Mouse (Mus musculus): Measurements from ENCODE around the gene Sec16a. TPM values are rescaled to one million over a fixed set of nuclear protein-coding genes. Genes with fewer than 3 reads are reported as not detected.

Gene Sec16a
- total RNA-seq, 4 experiments from 2014 or later, result 41.2 to 50.9 (median 43.0) TPM

GRCm38 (mm10) chr2:26474789-26475504 lies 29.9 kb upstream of the Sec16a start:
- no peak for DNase-seq (ENCODE audit: low spot score in 2 of 2)

GRCm38 (mm10) chr2:26472312-26473090 lies 27.5 kb upstream of the Sec16a start:
- DNase-seq (ENCODE audit: low spot score in 2 of 2), result no peak

GRCm38 (mm10) chr2:26471652-26472285 lies 26.8 kb upstream of the Sec16a start:
- DNase-seq (ENCODE audit: low spot score in 2 of 2), result no peak

GRCm38 (mm10) chr2:26470967-26471366 lies 26.0 kb upstream of the Sec16a start:
- DNase-seq (ENCODE audit: low spot score in 2 of 2), result no peak

DNA sequence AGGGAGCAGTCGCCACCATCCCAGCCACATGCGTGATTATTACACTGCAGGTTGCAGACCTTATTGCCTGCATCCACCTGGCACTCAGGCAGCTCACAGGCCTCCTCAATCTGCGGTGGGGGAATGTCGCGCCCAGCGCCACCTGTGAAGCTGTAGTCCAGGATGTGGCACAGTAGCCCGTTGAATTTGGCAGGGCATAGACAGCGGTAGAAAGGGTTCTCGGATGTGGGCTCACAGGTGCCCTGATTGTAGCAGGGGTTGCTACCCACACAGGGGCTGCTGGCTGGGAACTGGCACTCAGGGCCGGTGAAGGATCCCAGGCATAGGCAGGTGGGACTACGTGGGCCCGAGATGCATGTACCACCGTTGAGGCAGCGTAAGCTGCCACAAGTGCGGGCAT lies 23.4 kb upstream of the Sec16a start:
- DNase-seq (ENCODE audit: low spot score in 2 of 2), result no peak

GRCm38 (mm10) chr2:26463412-26463811 lies 18.4 kb upstream of the Sec16a start:
- no peak for DNase-seq (ENCODE audit: low spot score in 2 of 2)

DNA sequence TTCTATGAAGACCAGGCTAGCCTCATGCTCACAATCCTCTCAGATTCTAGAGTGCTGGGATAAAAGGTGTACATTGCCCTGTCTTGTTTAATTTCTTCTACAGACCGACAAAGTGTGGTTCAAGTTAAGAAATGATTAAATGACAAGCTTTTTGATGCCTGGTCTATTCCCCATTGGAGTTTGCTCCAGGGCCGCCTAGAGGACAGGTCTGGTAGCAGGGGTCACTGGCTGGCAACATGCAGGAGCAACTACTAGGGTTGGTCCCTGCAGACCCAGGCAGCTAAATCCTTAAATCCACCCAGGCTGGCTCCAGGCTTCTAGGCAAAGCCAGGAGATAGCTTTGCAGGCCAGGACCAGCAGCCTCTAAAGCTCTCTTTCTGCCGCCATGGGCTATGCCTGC lies 18.0 kb upstream of the Sec16a start:
- DNase-seq (ENCODE audit: low spot score in 2 of 2), result no peak

GRCm38 (mm10) chr2:26461667-26462066 lies 16.7 kb upstream of the Sec16a start:
- DNase-seq (ENCODE audit: low spot score in 2 of 2), result no peak

DNA sequence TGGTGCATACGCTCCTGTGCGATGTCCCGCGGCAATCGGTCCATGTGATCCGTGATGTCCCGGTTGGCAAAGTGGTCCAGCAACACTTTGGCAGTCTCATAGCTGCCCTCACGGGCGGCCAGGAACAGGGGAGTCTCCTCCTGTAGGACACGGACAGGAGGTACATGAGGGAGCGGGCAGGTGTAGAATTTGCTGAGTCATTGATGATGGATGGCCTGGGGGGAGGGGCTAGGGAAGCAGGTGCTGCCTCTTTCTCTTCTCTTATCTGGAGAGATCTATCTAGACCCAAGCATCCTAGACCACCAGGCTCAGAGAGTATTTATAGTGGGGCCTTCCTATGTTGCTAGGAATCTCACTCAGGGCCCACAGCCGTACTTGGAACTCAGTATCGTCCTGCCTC lies 15.8 kb upstream of the Sec16a start:
- no peak for DNase-seq (ENCODE audit: low spot score in 2 of 2)

- no peak for DNase-seq (ENCODE audit: low spot score in 2 of 2)
Measured at GRCm38 (mm10) chr2:26460097-26460646, 15.2 kb upstream of the Sec16a start.

DNA sequence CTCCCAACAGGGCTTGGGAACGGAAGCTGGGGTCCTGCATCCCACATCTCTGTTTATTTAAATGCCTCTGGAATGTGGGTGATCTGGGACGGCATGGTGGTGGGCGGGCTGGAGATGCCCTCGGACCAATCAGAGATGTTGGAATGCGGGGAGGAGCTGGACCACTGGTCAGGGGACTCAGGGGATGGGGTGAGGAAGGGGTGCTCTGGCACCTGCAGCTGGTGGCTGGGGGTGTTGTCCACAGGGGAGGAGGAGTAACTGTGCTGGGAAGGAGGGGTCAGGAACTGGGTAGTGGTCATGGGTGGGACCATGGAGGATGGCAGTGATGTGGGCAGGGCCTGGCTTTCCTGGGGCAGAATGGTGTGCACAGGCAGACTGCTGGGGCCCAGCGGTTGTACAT lies 14.5 kb upstream of the Sec16a start:
- no peak for DNase-seq (ENCODE audit: low spot score in 2 of 2)

DNA sequence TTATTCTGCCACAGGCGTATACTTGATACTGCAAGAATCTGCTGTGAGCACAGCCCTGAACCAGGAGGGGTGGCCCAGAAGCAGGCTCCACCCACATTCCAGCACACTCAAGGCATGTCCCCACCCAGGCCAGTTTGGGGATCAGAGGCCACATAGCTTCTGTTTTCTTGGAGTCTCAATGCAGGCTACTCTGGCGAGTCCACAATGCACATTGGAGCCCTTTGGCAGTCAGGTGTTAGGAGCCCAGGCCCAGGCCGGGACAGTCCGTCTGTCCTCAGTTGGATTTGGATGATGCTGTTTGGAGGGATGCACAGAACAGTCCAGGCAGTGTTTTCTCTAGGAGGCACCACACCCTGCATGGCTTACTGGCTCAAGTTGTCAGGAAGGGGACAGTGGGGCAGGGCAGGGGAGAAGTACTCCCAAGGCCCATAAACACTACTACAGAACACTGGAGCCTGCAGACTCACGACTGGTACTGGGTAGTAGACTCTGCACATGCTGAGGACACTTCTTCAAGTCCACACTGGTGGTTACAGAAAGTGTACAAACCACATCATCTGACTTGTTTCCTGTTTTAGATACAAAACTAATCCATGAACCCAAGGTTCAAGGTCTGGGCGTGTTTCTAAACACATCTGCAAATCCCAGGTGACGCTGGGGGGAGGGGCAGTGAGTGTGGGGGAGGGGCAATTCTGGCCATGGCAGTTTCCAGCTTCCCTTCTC lies 13.5 kb upstream of the Sec16a start:
- no peak for DNase-seq (ENCODE audit: low spot score in 2 of 2)

DNA sequence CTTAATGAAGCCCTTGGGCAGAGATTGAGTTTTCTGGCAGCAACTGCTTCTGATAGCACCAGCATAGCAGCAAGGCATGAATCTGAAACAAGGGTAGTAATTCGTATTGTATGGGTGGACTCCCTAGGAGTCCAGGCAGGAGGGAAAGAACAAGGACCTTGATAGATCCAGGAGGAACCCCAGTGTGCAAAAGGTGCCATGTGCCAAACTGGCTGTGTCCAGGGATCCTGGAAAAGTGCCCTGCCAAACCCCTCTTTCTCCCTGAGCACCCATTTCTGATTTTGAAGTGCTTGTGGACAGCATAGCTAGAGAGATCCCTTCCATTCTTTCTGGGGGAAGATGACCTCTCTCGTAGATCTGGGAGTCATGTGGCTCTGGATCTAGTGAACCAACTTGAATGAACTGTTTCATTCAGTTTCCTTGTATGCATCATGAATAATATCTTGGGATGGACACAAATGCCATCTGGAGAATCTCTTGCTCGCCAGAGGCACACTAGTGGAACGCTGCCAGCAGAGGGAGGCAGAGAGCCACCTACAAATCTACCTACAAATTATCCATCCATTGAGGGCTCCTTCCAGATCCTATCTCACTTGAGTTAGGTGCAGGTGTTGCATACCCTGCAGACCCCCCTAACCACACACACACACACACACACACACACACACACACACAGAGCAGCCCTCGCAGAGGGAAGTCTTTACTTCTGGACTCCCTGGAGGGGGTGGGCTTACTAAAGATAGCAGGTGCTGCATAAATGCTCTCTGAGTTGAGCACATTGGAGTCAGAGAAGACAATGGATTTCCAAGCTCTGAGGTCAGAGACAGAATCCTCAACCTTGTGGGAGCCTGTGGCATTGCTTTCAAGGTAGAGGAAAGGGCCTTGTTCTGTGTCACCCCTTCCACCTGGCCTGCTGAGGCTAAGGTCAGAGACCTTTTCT lies 4.4 kb upstream of the Sec16a start:
- DNase-seq (ENCODE audit: low spot score in 2 of 2), result peak in 1 of 2 experiments; percentile 70

- no peak for DNase-seq (ENCODE audit: low spot score in 2 of 2)
Measured at GRCm38 (mm10) chr2:26447451-26447850, 2.4 kb upstream of the Sec16a start.

DNA sequence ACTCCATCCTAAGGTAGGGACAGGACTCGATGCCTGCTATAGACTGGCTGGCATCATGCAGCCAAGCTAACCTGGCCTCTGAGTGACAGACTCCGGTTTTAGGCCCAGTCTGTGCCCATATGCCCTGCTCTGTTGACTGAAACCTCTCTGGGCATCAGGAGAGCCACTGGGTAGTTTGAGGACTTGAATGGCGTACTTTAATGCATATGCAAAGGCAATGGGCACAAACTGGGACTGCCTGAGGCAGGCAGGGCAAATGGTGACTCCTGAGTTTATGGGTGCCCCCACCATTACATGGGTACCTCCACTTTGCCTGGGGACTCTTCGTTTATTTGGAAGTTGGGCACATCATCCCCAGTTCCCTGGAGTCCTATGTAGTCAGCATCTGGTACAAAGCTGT lies 1.7 kb upstream of the Sec16a start:
- no peak for DNase-seq (ENCODE audit: low spot score in 2 of 2)

- peak; percentile 95 to 96 for DNase-seq (ENCODE audit: low spot score in 2 of 2)
Measured at GRCm38 (mm10) chr2:26445666-26446445, 840 bp upstream of the Sec16a start.

GRCm38 (mm10) chr2:26444368-26444767 lies 648 bp downstream of the Sec16a start:
- DNase-seq (ENCODE audit: low spot score in 2 of 2), result no peak

- no peak for DNase-seq (ENCODE audit: low spot score in 2 of 2)
Measured at GRCm38 (mm10) chr2:26443876-26444275, 1.1 kb downstream of the Sec16a start.

GRCm38 (mm10) chr2:26442843-26443242 lies 2.2 kb downstream of the Sec16a start:
- no peak for DNase-seq (ENCODE audit: low spot score in 2 of 2)

Measured in left cerebral cortex, adult 8-10 months (tissue).